Mouse (Mus musculus) lung, postnatal 0 days (tissue): ENCODE measurements around the gene Zfp366.

Experiments
- CTCF ChIP-seq: IDR thresholded peaks from 2 replicates; pipeline ENCODE4 v1.5.1; 2016; ENCODE audit warnings: antibody characterized with exemption, mild to moderate bottlenecking
- EP300 ChIP-seq: IDR thresholded peaks from 2 replicates; pipeline ENCODE4 v1.6.1; 2016; ENCODE audit warnings: antibody characterized with exemption, mild to moderate bottlenecking, control low read depth

DNA sequence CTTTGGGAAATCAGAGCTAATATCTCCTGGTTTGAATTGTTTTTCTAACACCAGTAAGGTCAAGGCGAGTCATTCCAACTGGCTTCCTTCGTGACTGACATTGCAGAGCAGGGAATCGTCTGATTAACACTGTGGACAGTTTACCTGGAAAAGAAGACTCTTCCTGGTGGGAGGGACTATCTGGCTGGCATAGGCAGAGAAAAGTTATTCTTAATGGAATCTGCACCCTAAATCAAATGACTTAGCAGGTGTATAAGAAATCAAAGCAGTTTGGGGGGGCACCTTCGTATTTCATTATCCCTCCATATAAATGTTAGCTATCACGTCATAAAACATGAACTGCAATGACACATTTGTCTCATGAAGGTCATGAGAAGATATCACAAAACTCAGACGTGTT, 93.9 kb downstream of the Zfp366 start:
- TF ChIP-seq CTCF (no peak), EP300 (no peak)
